Comparison of ENCODE assay signal across 9 mouse cellular contexts in the genomic region with DNA sequence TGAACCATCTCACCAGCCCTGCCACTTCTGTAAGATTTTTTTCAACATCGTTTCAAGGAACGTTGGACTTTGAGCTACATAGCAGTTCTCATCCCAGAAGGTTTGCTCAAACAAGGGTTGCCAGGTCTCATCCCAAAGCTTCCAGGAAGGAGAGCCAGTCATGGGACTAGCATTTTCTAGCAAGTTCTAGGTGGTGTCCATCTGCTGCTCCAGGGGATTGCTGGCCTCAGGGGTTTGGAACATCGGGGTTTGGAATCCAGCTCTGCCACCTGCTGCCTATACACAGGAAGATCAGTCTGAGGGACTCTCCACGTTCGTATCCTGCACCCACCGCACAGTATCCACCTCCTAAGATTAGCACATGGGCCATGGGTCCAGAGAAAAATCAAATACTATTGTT. TPM values are rescaled to one million over a fixed set of nuclear protein-coding genes. Genes with fewer than 3 reads are reported as not detected.
DNase-seq lines count a peak whose midpoint lies in the region; ATAC-seq and TF ChIP-seq lines count a peak whose summit lies in the region.
"Had no signal": no experiment of that assay in that cellular context is flagged by ENCODE, and none has a peak within 500 bp of the region (broad histone marks: within the 10 kb centered on the region; RNA-seq: fewer than 3 reads in every experiment).

No protein-coding gene starts in this region.

- H3K9me3 ChIP-seq in forebrain, postnatal 0 days (ENCODE audit: low read length): no peaks in the 10 kb centered on the region
- H3K9me3 ChIP-seq in forebrain, embryonic 12.5 days: no peaks in the 10 kb centered on the region
- H3K9me3 ChIP-seq in midbrain, postnatal 0 days (ENCODE audit: low read length): no peaks in the 10 kb centered on the region
- H3K9me3 ChIP-seq in midbrain, embryonic 11.5 days (ENCODE audit: control insufficient read depth, low read length): no peaks in the 10 kb centered on the region
- H3K9me3 ChIP-seq: heart, embryonic 13.5 days had no signal

- 67% methylated on average over 6 of the region's 6 CpGs for WGBS in forebrain, postnatal 0 days
- WGBS in forebrain, embryonic 12.5 days: 65% methylated on average over 6 of the region's 6 CpGs
- 72% methylated on average over 6 of the region's 6 CpGs for WGBS in midbrain, postnatal 0 days
- WGBS in midbrain, embryonic 11.5 days: 76% methylated on average over 6 of the region's 6 CpGs

- no peak overlapping the region for H3K27ac ChIP-seq in forebrain, postnatal 0 days (ENCODE audit: low read depth, low read length)
- H3K27ac ChIP-seq in forebrain, embryonic 12.5 days: no peak overlapping the region
- H3K27ac ChIP-seq in midbrain, postnatal 0 days (ENCODE audit: low read depth, low read length): no peak overlapping the region
- H3K27ac ChIP-seq in midbrain, embryonic 11.5 days (ENCODE audit: low read depth, low read length): no peak overlapping the region
- H3K27ac ChIP-seq in cortical plate, adult 2 months (ENCODE audit: insufficient read depth, low read length): no peak overlapping the region
- H3K27ac ChIP-seq: heart, embryonic 13.5 days had no signal

- no peaks in the 10 kb centered on the region for H3K36me3 ChIP-seq in forebrain, postnatal 0 days (ENCODE audit: insufficient read depth)
- no peaks in the 10 kb centered on the region for H3K36me3 ChIP-seq in forebrain, embryonic 12.5 days (replicated peaks)
- no peaks in the 10 kb centered on the region for H3K36me3 ChIP-seq in midbrain, postnatal 0 days (ENCODE audit: insufficient read depth, low read length)
- no peaks in the 10 kb centered on the region for H3K36me3 ChIP-seq in midbrain, embryonic 11.5 days (ENCODE audit: control insufficient read depth, insufficient read depth, low read length)
- H3K36me3 ChIP-seq: heart, embryonic 13.5 days had no signal

- DNase-seq in forebrain, postnatal 0 days: no peak
- no peak for DNase-seq in midbrain, postnatal 0 days (ENCODE audit: low spot score)
- DNase-seq in midbrain, embryonic 11.5 days (ENCODE audit: low spot score, missing footprints): no peak
- peak; percentile 37 for DNase-seq in retina, embryonic 14.5 days (ENCODE audit: low spot score)
- DNase-seq in Muller cell, postnatal 12 days (ENCODE audit: inconsistent ontology term): no peak

- peak; percentile 28; the same call in 1 of the 2 replicates for TF ChIP-seq CTCF in forebrain, postnatal 0 days (IDR thresholded peaks at IDR 0.05; ENCODE audit: low read depth)
- TF ChIP-seq CTCF in midbrain, postnatal 0 days (IDR thresholded peaks at IDR 0.05): peak; percentile 43
- TF ChIP-seq CTCF in cortical plate, adult 2 months (IDR thresholded peaks at IDR 0.05; ENCODE audit: extremely low read depth, insufficient read depth, low read length): peak; percentile 24

- TF ChIP-seq POLR2A in cortical plate, adult 2 months (IDR thresholded peaks at IDR 0.05; ENCODE audit: extremely low read depth, insufficient read depth, low read length): no peak

- no peaks in the 10 kb centered on the region for H3K27me3 ChIP-seq in forebrain, postnatal 0 days (ENCODE audit: insufficient read depth, low read length)
- no peaks in the 10 kb centered on the region for H3K27me3 ChIP-seq in forebrain, embryonic 12.5 days
- no peaks in the 10 kb centered on the region for H3K27me3 ChIP-seq in midbrain, postnatal 0 days (ENCODE audit: insufficient read depth, low read length)
- H3K27me3 ChIP-seq in midbrain, embryonic 11.5 days (ENCODE audit: control insufficient read depth, insufficient read depth, low read length): no peaks in the 10 kb centered on the region
- H3K27me3 ChIP-seq: heart, embryonic 13.5 days had no signal

- no peak overlapping the region for H3K4me2 ChIP-seq in forebrain, postnatal 0 days (ENCODE audit: low read depth)
- H3K4me2 ChIP-seq in forebrain, embryonic 12.5 days: no peak overlapping the region
- no peak overlapping the region for H3K4me2 ChIP-seq in midbrain, postnatal 0 days (ENCODE audit: low read depth, low read length, poor library complexity, severe bottlenecking)
- H3K4me2 ChIP-seq in midbrain, embryonic 11.5 days: no peak overlapping the region
- H3K4me2 ChIP-seq: heart, embryonic 13.5 days had no signal

- H3K4me3 ChIP-seq in forebrain, postnatal 0 days (ENCODE audit: low read depth, low read length): no peak overlapping the region
- no peak overlapping the region for H3K4me3 ChIP-seq in forebrain, embryonic 12.5 days (replicated peaks)
- H3K4me3 ChIP-seq in midbrain, postnatal 0 days (ENCODE audit: low read depth, low read length): no peak overlapping the region
- H3K4me3 ChIP-seq in midbrain, embryonic 11.5 days (ENCODE audit: low read depth, low read length): no peak overlapping the region
- H3K4me3 ChIP-seq in cortical plate, adult 2 months (ENCODE audit: insufficient read depth, low read length): no peak overlapping the region
- H3K4me3 ChIP-seq: heart, embryonic 13.5 days had no signal

- no peak overlapping the region for H3K9ac ChIP-seq in forebrain, postnatal 0 days
- H3K9ac ChIP-seq in forebrain, embryonic 12.5 days: no peak overlapping the region
- no peak overlapping the region for H3K9ac ChIP-seq in midbrain, postnatal 0 days (replicated peaks; ENCODE audit: low read length, poor library complexity, severe bottlenecking)
- H3K9ac ChIP-seq in midbrain, embryonic 11.5 days (ENCODE audit: low read length): no peak overlapping the region
- H3K9ac ChIP-seq: heart, embryonic 13.5 days had no signal

- ATAC-seq in forebrain, postnatal 0 days: no peak
- ATAC-seq in forebrain, embryonic 12.5 days (ENCODE audit: low FRiP score): no peak
- ATAC-seq in midbrain, postnatal 0 days (ENCODE audit: low FRiP score): no peak
- no peak for ATAC-seq in midbrain, embryonic 11.5 days (ENCODE audit: low FRiP score)
- no peak for ATAC-seq in erythroblast, adult 5-6 weeks (replicated peaks; ENCODE audit: low FRiP score, poor library complexity, severe bottlenecking)

- no peaks in the 10 kb centered on the region for H3K4me1 ChIP-seq in forebrain, postnatal 0 days (ENCODE audit: insufficient read depth)
- H3K4me1 ChIP-seq in forebrain, embryonic 12.5 days: no peaks in the 10 kb centered on the region
- no peaks in the 10 kb centered on the region for H3K4me1 ChIP-seq in midbrain, postnatal 0 days (ENCODE audit: insufficient read depth, low read length)
- no peaks in the 10 kb centered on the region for H3K4me1 ChIP-seq in midbrain, embryonic 11.5 days (ENCODE audit: control insufficient read depth, insufficient read depth, low read length)
- H3K4me1 ChIP-seq in cortical plate, adult 2 months (ENCODE audit: control insufficient read depth, insufficient read depth, low read length): peaks cover under 1% of the 10 kb centered on the region
- H3K4me1 ChIP-seq: heart, embryonic 13.5 days had no signal

RNA-seq across cellular contexts. Expression of a gene that starts 39.6 kb away (rescaled TPM):
- total RNA-seq in forebrain, postnatal 0 days (2014; rRNA removed): 6.4 and 6.9 TPM in 2 replicates
- 12.2 and 18.3 TPM in 2 replicates for polyA plus RNA-seq in forebrain, postnatal 0 days (2015; fragmentation: Nextera tagmentation; extraction: Ambion mirVana)
- 0.72 and 0.80 TPM in 2 replicates for polyA plus RNA-seq in forebrain, embryonic 12.5 days (2016; fragmentation: Nextera tagmentation; extraction: Ambion mirVana)
- 7.2 and 7.6 TPM in 2 replicates for total RNA-seq in midbrain, postnatal 0 days (2014; rRNA removed)
- 22.2 and 24.7 TPM in 2 replicates for polyA plus RNA-seq in midbrain, postnatal 0 days (2015; fragmentation: Nextera tagmentation; extraction: Ambion mirVana)
- 0.89 and 1.4 TPM in 2 replicates for polyA plus RNA-seq in midbrain, embryonic 11.5 days (2014; fragmentation: Nextera tagmentation; extraction: Ambion mirVana)
- 17.5 and 24.1 TPM in 2 replicates for polyA plus RNA-seq in cortical plate, adult 2 months (2012; rRNA removed)
- not detected in 2 replicates for total RNA-seq in erythroblast, adult 5-6 weeks (2015; ENCODE audit: low replicate concordance)
- total RNA-seq in erythroblast, adult 5-6 weeks (2017; ENCODE audit: low replicate concordance): not detected in 2 replicates
- polyA plus RNA-seq: heart, embryonic 13.5 days had no signal
